Comparison of ENCODE assay signal across 10 mouse cellular contexts in the genomic region with DNA sequence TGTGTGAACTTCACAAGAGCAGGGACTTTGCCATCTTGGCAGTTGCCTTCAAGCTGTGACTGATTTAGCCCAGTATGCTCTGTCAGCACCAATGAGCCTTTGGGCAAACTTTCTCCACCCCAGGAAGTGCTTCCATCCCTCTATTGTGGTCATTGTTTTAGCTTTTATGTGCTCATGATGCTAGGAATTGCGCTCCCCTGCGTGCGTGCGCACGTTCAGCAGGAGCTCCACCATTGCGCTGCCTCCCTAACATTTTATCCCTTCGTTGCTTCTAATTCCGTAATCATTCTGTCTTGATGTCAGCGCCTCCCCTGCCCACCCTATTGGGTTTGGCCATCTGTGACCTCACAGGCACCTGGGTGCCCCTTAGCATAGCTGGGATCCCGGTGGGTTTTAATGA. TPM values are rescaled to one million over a fixed set of nuclear protein-coding genes. Genes with fewer than 3 reads are reported as not detected.
DNase-seq lines count a peak whose midpoint lies in the region; ATAC-seq and TF ChIP-seq lines count a peak whose summit lies in the region.
"Had no signal": no experiment of that assay in that cellular context is flagged by ENCODE, and none has a peak within 500 bp of the region (broad histone marks: within the 10 kb centered on the region; RNA-seq: fewer than 3 reads in every experiment).

No protein-coding gene starts in this region.

- no peak for DNase-seq in kidney, postnatal 0 days (ENCODE audit: low spot score)
- DNase-seq in kidney, adult 18-20 months, result no peak
- no peak for DNase-seq in urinary bladder, postnatal 25 days (ENCODE audit: low spot score)
- DNase-seq in layer of hippocampus, postnatal 25 days (ENCODE audit: extremely low spot score in 1 of 2, low spot score in 1 of 2), result no peak
- no peak for DNase-seq in kidney, adult 8-10 months
- DNase-seq: left cerebral cortex, postnatal 4 days had no signal

- no peak for TF ChIP-seq CTCF in kidney, postnatal 0 days (IDR thresholded peaks at IDR 0.05; ENCODE audit: low read depth)
- TF ChIP-seq CTCF in bone marrow, adult 2 months (IDR thresholded peaks at IDR 0.05; ENCODE audit: control insufficient read depth, insufficient read depth, low read length), result no peak

- no peak overlapping the region for H3K9ac ChIP-seq in kidney, postnatal 0 days (ENCODE audit: low read depth, low read length)
- H3K9ac ChIP-seq in forebrain, embryonic 15.5 days (replicated peaks), result no peak overlapping the region
- H3K9ac ChIP-seq in midbrain, embryonic 13.5 days (replicated peaks), result no peak overlapping the region

- no peaks in the 10 kb centered on the region for H3K4me1 ChIP-seq in kidney, postnatal 0 days (replicated peaks; ENCODE audit: insufficient read depth, low read length)
- no peaks in the 10 kb centered on the region for H3K4me1 ChIP-seq in bone marrow, adult 2 months (ENCODE audit: control insufficient read depth, insufficient read depth, low read length)
- H3K4me1 ChIP-seq in forebrain, embryonic 15.5 days, result peaks cover 20% of the 10 kb centered on the region
- H3K4me1 ChIP-seq in midbrain, embryonic 13.5 days (replicated peaks), result peaks cover 27% of the 10 kb centered on the region

- H3K36me3 ChIP-seq in kidney, postnatal 0 days (ENCODE audit: insufficient read depth, low read length), result no peaks in the 10 kb centered on the region
- no peaks in the 10 kb centered on the region for H3K36me3 ChIP-seq in forebrain, embryonic 15.5 days
- no peaks in the 10 kb centered on the region for H3K36me3 ChIP-seq in midbrain, embryonic 13.5 days

- H3K4me2 ChIP-seq in kidney, postnatal 0 days (ENCODE audit: low read length), result 0 out of 2 replicates have a peak overlapping the region, but pooled peaks have one; percentile 5
- 0 out of 2 replicates have a peak overlapping the region, but pooled peaks have one; percentile 97 for H3K4me2 ChIP-seq in forebrain, embryonic 15.5 days (replicated peaks)
- peak overlapping the region; percentile 70; the same call in 1 of the 2 replicates for H3K4me2 ChIP-seq in midbrain, embryonic 13.5 days (replicated peaks)

- H3K4me3 ChIP-seq in kidney, postnatal 0 days (replicated peaks; ENCODE audit: low read depth, low read length), result no peak overlapping the region
- peak overlapping the region; percentile 40 for H3K4me3 ChIP-seq in bone marrow, adult 2 months (replicated peaks; ENCODE audit: control insufficient read depth, low read depth, low read length)
- H3K4me3 ChIP-seq in forebrain, embryonic 15.5 days, result no peak overlapping the region
- H3K4me3 ChIP-seq in midbrain, embryonic 13.5 days (replicated peaks), result peak overlapping the region; percentile 57; the same call in 1 of the 2 replicates

- no peak overlapping the region for H3K27ac ChIP-seq in kidney, postnatal 0 days
- H3K27ac ChIP-seq in bone marrow, adult 2 months (ENCODE audit: control insufficient read depth, insufficient read depth, low read depth, low read length, poor library complexity), result no peak overlapping the region
- no peak overlapping the region for H3K27ac ChIP-seq in forebrain, embryonic 15.5 days (replicated peaks)
- H3K27ac ChIP-seq in midbrain, embryonic 13.5 days, result no peak overlapping the region

- H3K27me3 ChIP-seq in kidney, postnatal 0 days (ENCODE audit: insufficient read depth, low read length), result no peaks in the 10 kb centered on the region
- no peaks in the 10 kb centered on the region for H3K27me3 ChIP-seq in forebrain, embryonic 15.5 days
- peaks cover 7% of the 10 kb centered on the region; the same call in 1 of the 2 replicates for H3K27me3 ChIP-seq in midbrain, embryonic 13.5 days

- WGBS in kidney, postnatal 0 days, result 92% methylated on average over 10 of the region's 10 CpGs
- WGBS in bone marrow, adult 2 months, result 95% methylated on average over 10 of the region's 10 CpGs
- WGBS in forebrain, embryonic 15.5 days, result 93% methylated on average over 10 of the region's 10 CpGs
- 92% methylated on average over 10 of the region's 10 CpGs for WGBS in midbrain, embryonic 13.5 days

- H3K9me3 ChIP-seq in kidney, postnatal 0 days (replicated peaks; ENCODE audit: low read length), result no peaks in the 10 kb centered on the region
- no peaks in the 10 kb centered on the region for H3K9me3 ChIP-seq in forebrain, embryonic 15.5 days
- no peaks in the 10 kb centered on the region for H3K9me3 ChIP-seq in midbrain, embryonic 13.5 days

- ATAC-seq in kidney, postnatal 0 days (replicated peaks; ENCODE audit: low FRiP score, low read depth), result no peak
- ATAC-seq in forebrain, embryonic 15.5 days (replicated peaks), result no peak
- no peak for ATAC-seq in midbrain, embryonic 13.5 days

- no peak for TF ChIP-seq POLR2A in bone marrow, adult 2 months (IDR thresholded peaks at IDR 0.05; ENCODE audit: borderline replicate concordance, control insufficient read depth, low read depth, low read length)

RNA-seq across cellular contexts. Expression of a gene that starts 1.3 kb away (rescaled TPM):
- polyA plus RNA-seq in kidney, postnatal 0 days (2015; fragmentation: Nextera tagmentation; extraction: Ambion mirVana), result 19.7 and 20.3 TPM in 2 replicates
- polyA plus RNA-seq in bone marrow, adult 2 months (2011; ENCODE audit: insufficient read depth, insufficient read length, low replicate concordance, missing spikeins), result 8.9 and 11.6 TPM in 2 replicates
- polyA plus RNA-seq in forebrain, embryonic 15.5 days (2015; fragmentation: Nextera tagmentation; extraction: Ambion mirVana), result 11.1 and 13.0 TPM in 2 replicates
- 13.4 and 14.9 TPM in 2 replicates for polyA plus RNA-seq in midbrain, embryonic 13.5 days (2015; fragmentation: Nextera tagmentation; extraction: Ambion mirVana)
- 10 to 100 TPM; 67.2 to 75.2 TPM for total RNA-seq in layer of hippocampus, postnatal 25 days (2021)

RNA-seq across cellular contexts. Expression of a gene that starts 25.3 kb away (rescaled TPM):
- polyA plus RNA-seq in kidney, postnatal 0 days (2015; fragmentation: Nextera tagmentation; extraction: Ambion mirVana), result not detected in 2 replicates
- polyA plus RNA-seq in bone marrow, adult 2 months (2011; ENCODE audit: insufficient read depth, insufficient read length, low replicate concordance, missing spikeins), result not detected in 2 replicates
- 20.9 and 22.9 TPM in 2 replicates for polyA plus RNA-seq in forebrain, embryonic 15.5 days (2015; fragmentation: Nextera tagmentation; extraction: Ambion mirVana)
- polyA plus RNA-seq in midbrain, embryonic 13.5 days (2015; fragmentation: Nextera tagmentation; extraction: Ambion mirVana), result 16.3 and 20.0 TPM in 2 replicates
- 10 to 100 TPM; 21.1 to 23.1 TPM for total RNA-seq in layer of hippocampus, postnatal 25 days (2021)
- polyA plus RNA-seq: heart, postnatal 0 days had no signal

RNA-seq across cellular contexts. Expression of a gene that starts 36.8 kb away (rescaled TPM):
- 12.2 and 15.5 TPM in 2 replicates for polyA plus RNA-seq in kidney, postnatal 0 days (2015; fragmentation: Nextera tagmentation; extraction: Ambion mirVana)
- polyA plus RNA-seq in bone marrow, adult 2 months (2011; ENCODE audit: insufficient read depth, insufficient read length, low replicate concordance, missing spikeins), result 2.1 TPM in 1 of 2 replicates, not detected in the other
- polyA plus RNA-seq in forebrain, embryonic 15.5 days (2015; fragmentation: Nextera tagmentation; extraction: Ambion mirVana), result 1.8 and 2.2 TPM in 2 replicates
- 1.0 and 1.8 TPM in 2 replicates for polyA plus RNA-seq in midbrain, embryonic 13.5 days (2015; fragmentation: Nextera tagmentation; extraction: Ambion mirVana)
- total RNA-seq in layer of hippocampus, postnatal 25 days (2021), result 1 to 10 TPM; 4.3 to 4.7 TPM

Comparison
In these comparisons a context has a peak if more than half of its experiments do, and no peak if none do; other contexts are left out.
1. H3K4me2 ChIP-seq: peak in every context shown above with its lines; median percentile 97 in forebrain, embryonic 15.5 days; 70 in midbrain, embryonic 13.5 days; 5 in kidney, postnatal 0 days.
2. H3K4me3 ChIP-seq: peak in bone marrow, adult 2 months (single experiment) and midbrain, embryonic 13.5 days (single experiment); none in kidney, postnatal 0 days (single experiment) and forebrain, embryonic 15.5 days (single experiment).
3. RNA of a gene that starts 25.3 kb away (polyA plus RNA-seq): 20.9 to 22.9 TPM in forebrain, embryonic 15.5 days and 16.3 to 20.0 TPM in midbrain, embryonic 13.5 days; not detected in kidney, postnatal 0 days and not detected in bone marrow, adult 2 months; every median in the first group is over 10 times any median in the second.